Mouse (Mus musculus): Measurements from ENCODE around the gene Gpr152. TPM values are rescaled to one million over a fixed set of nuclear protein-coding genes. Genes with fewer than 3 reads are reported as not detected.

Gpr152 gene
- polyA plus RNA-seq, 1 experiment from 2014 or later = not detected

DNA sequence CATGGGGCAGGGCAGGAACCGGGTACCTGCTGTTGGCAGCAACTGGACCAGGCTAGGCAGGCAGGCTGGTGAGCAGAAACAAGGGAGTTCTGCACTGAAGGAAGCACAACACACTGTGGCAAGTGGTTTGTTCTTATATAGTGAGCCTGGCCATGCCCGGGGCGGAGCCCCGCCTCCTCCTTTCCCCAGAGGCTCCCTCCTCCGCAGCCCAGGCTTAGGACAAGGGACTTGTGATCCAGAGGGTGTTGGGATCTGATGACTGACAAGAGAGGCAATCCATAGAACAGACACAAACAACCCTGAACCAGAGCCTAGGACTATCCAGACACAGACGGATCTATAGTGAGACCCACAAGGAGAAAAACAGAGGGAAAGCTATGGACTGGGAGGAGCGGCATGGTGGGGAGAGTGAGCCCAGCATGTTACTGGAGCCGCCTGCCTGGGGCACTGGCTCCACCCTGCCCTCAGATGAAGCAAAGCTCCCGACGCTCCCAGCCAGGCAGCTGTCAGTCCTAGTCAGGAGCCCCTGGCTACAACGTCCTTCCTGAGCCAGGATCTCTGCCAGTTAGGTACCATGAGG, 35.9 kb downstream of the Gpr152 start, which contains the start of gene Carns1:
Gene Carns1, minus strand, starts transcription at position 112 of the 580 bp plus-strand sequence.
- Histone ChIP-seq H3K4me3 (replicated peaks; ENCODE audit: low read length) (no peak within 1 kb of the TSS), H3K27ac (ENCODE audit: low read length) (no peak within 1 kb of the TSS), H3K9ac (replicated peaks; ENCODE audit: low read depth, low read length) (peak within 1 kb of the TSS; percentile 35), H3K4me1 (replicated peaks; ENCODE audit: control insufficient read depth, insufficient read depth, low read length) (peaks cover 8% of the 10 kb centered on the region; the same call in 1 of the 2 replicates), H3K4me2 (ENCODE audit: low read length) (no peak within 1 kb of the TSS), H3K36me3 (ENCODE audit: control insufficient read depth, insufficient read depth) (no peaks in the 10 kb centered on the region), H3K9me3 (ENCODE audit: control insufficient read depth, low read length) (no peaks in the 10 kb centered on the region), H3K27me3 (replicated peaks; ENCODE audit: control insufficient read depth, insufficient read depth, low read length) (no peaks in the 10 kb centered on the region)
- 3% methylated on average over 11 of the region's 11 CpGs for WGBS
- ATAC-seq = peak; percentile 30; the same call in 1 of the 2 replicates

GRCm38 (mm10) chr19:4180411-4180810, 40.8 kb downstream of the Gpr152 start:
- H3K4me3 ChIP-seq (replicated peaks; ENCODE audit: low read length) = no peak overlapping the region
- no peak overlapping the region for H3K9ac ChIP-seq (replicated peaks; ENCODE audit: low read depth, low read length)
- H3K27me3 ChIP-seq (replicated peaks; ENCODE audit: control insufficient read depth, insufficient read depth, low read length) = no peaks in the 10 kb centered on the region
- no peaks in the 10 kb centered on the region for H3K9me3 ChIP-seq (ENCODE audit: control insufficient read depth, low read length)
- H3K36me3 ChIP-seq (ENCODE audit: control insufficient read depth, insufficient read depth) = no peaks in the 10 kb centered on the region
- no peak overlapping the region for H3K27ac ChIP-seq (ENCODE audit: low read length)
- no peak overlapping the region for H3K4me2 ChIP-seq (ENCODE audit: low read length)
- no peak for ATAC-seq
- peaks cover 10% of the 10 kb centered on the region for H3K4me1 ChIP-seq (replicated peaks; ENCODE audit: control insufficient read depth, insufficient read depth, low read length)
- WGBS = 88% methylated on average over 7 of the region's 7 CpGs

GRCm38 (mm10) chr19:4181892-4182291, 42.3 kb downstream of the Gpr152 start:
- Histone ChIP-seq H3K9me3 (ENCODE audit: control insufficient read depth, low read length) (no peaks in the 10 kb centered on the region), H3K27ac (ENCODE audit: low read length) (no peak overlapping the region), H3K4me1 (replicated peaks; ENCODE audit: control insufficient read depth, insufficient read depth, low read length) (peaks cover 6% of the 10 kb centered on the region), H3K4me3 (replicated peaks; ENCODE audit: low read length) (no peak overlapping the region), H3K27me3 (replicated peaks; ENCODE audit: control insufficient read depth, insufficient read depth, low read length) (no peaks in the 10 kb centered on the region), H3K4me2 (ENCODE audit: low read length) (no peak overlapping the region), H3K9ac (replicated peaks; ENCODE audit: low read depth, low read length) (no peak overlapping the region), H3K36me3 (ENCODE audit: control insufficient read depth, insufficient read depth) (no peaks in the 10 kb centered on the region)
- WGBS = 49% methylated on average over 3 of the region's 3 CpGs
- ATAC-seq = peak; percentile 74

DNA sequence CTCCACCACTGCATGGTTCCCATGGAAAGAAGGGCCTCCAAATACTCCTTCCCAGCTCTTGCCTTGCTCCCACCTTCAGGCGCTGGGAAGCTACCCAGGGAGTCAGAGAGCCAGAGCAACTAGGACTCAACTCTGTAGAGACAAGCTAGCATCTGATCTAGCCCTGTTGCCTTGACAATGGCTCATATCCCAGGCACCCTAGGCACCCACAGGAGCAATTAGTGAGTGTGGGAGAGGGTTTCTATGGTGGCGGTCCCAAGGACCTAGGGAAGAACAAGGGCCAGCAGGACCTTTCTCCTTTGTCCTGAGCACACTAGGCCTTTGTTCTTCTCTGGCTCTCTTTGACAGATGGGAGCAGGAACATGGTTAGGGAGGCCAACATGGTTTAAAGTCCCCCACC, 44.1 kb downstream of the Gpr152 start:
- H3K36me3 ChIP-seq (ENCODE audit: control insufficient read depth, insufficient read depth) = no peaks in the 10 kb centered on the region
- H3K27me3 ChIP-seq (replicated peaks; ENCODE audit: control insufficient read depth, insufficient read depth, low read length) = no peaks in the 10 kb centered on the region
- 63% methylated on average over 2 of the region's 2 CpGs for WGBS
- no peak overlapping the region for H3K4me3 ChIP-seq (replicated peaks; ENCODE audit: low read length)
- H3K4me2 ChIP-seq (ENCODE audit: low read length) = no peak overlapping the region
- H3K4me1 ChIP-seq (replicated peaks; ENCODE audit: control insufficient read depth, insufficient read depth, low read length) = peaks cover 6% of the 10 kb centered on the region
- ATAC-seq = no peak
- H3K9me3 ChIP-seq (ENCODE audit: control insufficient read depth, low read length) = no peaks in the 10 kb centered on the region
- H3K9ac ChIP-seq (replicated peaks; ENCODE audit: low read depth, low read length) = no peak overlapping the region
- no peak overlapping the region for H3K27ac ChIP-seq (ENCODE audit: low read length)

DNA sequence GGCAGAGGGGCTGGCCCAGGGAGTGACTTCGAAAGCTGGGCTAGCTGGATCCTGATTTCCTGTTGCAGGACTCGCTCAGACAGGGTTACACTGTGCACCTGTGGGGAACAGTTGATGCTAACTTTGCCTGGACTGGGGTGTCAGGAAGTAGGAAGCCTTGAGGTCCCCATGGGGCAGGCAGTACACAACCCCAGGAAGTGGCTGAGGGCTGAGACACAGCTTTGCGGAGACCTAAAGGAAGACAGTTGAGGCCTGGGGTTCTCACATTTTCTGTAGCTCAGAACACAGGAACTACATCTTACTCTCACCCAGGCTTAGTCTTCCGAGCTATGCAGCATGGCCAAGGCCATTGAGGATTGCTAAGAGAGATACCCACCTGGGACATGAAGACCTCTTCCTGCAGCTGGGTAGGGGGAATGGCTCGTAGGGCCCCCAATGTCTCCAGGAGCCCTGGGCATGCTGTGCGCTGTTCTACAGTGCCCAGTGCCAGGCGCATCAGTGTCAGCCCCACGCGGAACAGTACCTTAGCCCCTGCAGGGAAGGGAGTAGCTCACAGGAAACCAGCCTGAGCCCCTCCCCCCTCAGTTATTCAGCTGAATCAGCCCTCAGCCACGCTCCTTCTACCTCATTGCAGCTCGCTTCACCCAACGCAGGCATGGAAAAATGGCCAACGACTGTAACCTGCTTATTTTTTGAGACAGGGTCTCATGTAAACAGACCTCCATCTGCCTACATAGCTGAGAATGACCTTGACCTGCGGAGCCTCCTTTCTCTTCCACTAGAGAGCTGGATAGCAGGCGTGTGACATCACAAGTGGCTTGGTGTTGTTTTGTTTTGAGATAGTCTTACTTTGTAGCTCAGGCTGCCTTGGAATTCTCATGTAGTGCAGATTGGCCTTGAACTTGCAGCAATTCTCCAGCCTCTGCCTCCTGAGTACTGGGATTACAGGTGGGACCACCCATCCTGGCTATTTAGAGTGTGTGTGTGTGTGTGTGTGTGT, 45.7 kb downstream of the Gpr152 start:
- Histone ChIP-seq H3K36me3 (ENCODE audit: control insufficient read depth, insufficient read depth) (no peaks in the 10 kb centered on the region), H3K9me3 (ENCODE audit: control insufficient read depth, low read length) (no peaks in the 10 kb centered on the region), H3K4me1 (replicated peaks; ENCODE audit: control insufficient read depth, insufficient read depth, low read length) (peaks cover 6% of the 10 kb centered on the region), H3K9ac (replicated peaks; ENCODE audit: low read depth, low read length) (no peak overlapping the region), H3K27me3 (replicated peaks; ENCODE audit: control insufficient read depth, insufficient read depth, low read length) (no peaks in the 10 kb centered on the region), H3K27ac (ENCODE audit: low read length) (no peak overlapping the region), H3K4me2 (ENCODE audit: low read length) (no peak overlapping the region), H3K4me3 (replicated peaks; ENCODE audit: low read length) (no peak overlapping the region)
- 62% methylated on average over 15 of the region's 15 CpGs for WGBS
- no peak for ATAC-seq

DNA sequence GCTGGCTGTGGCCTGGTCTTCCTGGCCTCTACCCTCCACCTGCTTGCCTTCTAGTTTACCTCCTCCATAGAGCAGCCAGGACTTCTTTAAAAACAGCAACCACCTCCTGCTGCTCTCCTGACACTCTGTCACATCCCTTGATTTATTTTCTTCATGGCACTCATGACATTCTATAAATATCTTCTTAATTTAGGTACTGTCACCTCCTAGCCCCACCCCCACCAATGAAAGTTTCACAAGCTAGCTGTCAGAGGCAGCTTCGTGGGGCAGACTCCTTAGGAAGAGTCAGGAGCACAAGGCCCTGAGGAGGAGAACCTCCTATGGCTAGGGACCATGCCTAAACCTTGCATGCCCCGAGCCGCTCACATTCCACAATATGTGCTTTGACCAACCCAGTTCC, 47.7 kb downstream of the Gpr152 start:
- no peak overlapping the region for H3K4me2 ChIP-seq (ENCODE audit: low read length)
- H3K4me1 ChIP-seq (replicated peaks; ENCODE audit: control insufficient read depth, insufficient read depth, low read length) = peaks cover 3% of the 10 kb centered on the region; the same call in 1 of the 2 replicates
- H3K27ac ChIP-seq (ENCODE audit: low read length) = no peak overlapping the region
- WGBS = 80% methylated on average over 3 of the region's 3 CpGs
- no peaks in the 10 kb centered on the region for H3K9me3 ChIP-seq (ENCODE audit: control insufficient read depth, low read length)
- H3K4me3 ChIP-seq (replicated peaks; ENCODE audit: low read length) = no peak overlapping the region
- ATAC-seq = no peak
- H3K9ac ChIP-seq (replicated peaks; ENCODE audit: low read depth, low read length) = no peak overlapping the region
- H3K27me3 ChIP-seq (replicated peaks; ENCODE audit: control insufficient read depth, insufficient read depth, low read length) = no peaks in the 10 kb centered on the region
- H3K36me3 ChIP-seq (ENCODE audit: control insufficient read depth, insufficient read depth) = no peaks in the 10 kb centered on the region

GRCm38 (mm10) chr19:4189051-4189620, 49.5 kb downstream of the Gpr152 start:
- no peak for ATAC-seq
- no peak overlapping the region for H3K27ac ChIP-seq (ENCODE audit: low read length)
- no peak overlapping the region for H3K4me3 ChIP-seq (replicated peaks; ENCODE audit: low read length)
- no peaks in the 10 kb centered on the region for H3K9me3 ChIP-seq (ENCODE audit: control insufficient read depth, low read length)
- H3K9ac ChIP-seq (replicated peaks; ENCODE audit: low read depth, low read length) = no peak overlapping the region
- no peak overlapping the region for H3K4me2 ChIP-seq (ENCODE audit: low read length)
- peaks cover 18% of the 10 kb centered on the region for H3K4me1 ChIP-seq (replicated peaks; ENCODE audit: control insufficient read depth, insufficient read depth, low read length)
- 86% methylated on average over 12 of the region's 12 CpGs for WGBS
- peaks cover 2% of the 10 kb centered on the region; the same call in 1 of the 2 replicates for H3K36me3 ChIP-seq (ENCODE audit: control insufficient read depth, insufficient read depth)
- no peaks in the 10 kb centered on the region for H3K27me3 ChIP-seq (replicated peaks; ENCODE audit: control insufficient read depth, insufficient read depth, low read length)

GRCm38 (mm10) chr19:4190831-4191334, 51.3 kb downstream of the Gpr152 start, which contains the start of gene Tbc1d10c:
Tbc1d10c (minus strand) TSS chr19:4191284.
- 78% methylated on average over 4 of the region's 4 CpGs for WGBS
- peak within 1 kb of the TSS; percentile 84 for H3K27ac ChIP-seq (ENCODE audit: low read length)
- ATAC-seq = no peak

More at GRCm38 (mm10) chr19:4190831-4191334, 51.3 kb downstream of the Gpr152 start, which contains the start of gene Tbc1d10c:
- H3K4me2 ChIP-seq (ENCODE audit: low read length) = peak within 1 kb of the TSS; percentile 97
- no peaks in the 10 kb centered on the region for H3K27me3 ChIP-seq (replicated peaks; ENCODE audit: control insufficient read depth, insufficient read depth, low read length)
- peak within 1 kb of the TSS; percentile 91 for H3K9ac ChIP-seq (replicated peaks; ENCODE audit: low read depth, low read length)
- H3K36me3 ChIP-seq (ENCODE audit: control insufficient read depth, insufficient read depth) = peaks cover 10% of the 10 kb centered on the region
- peaks cover 23% of the 10 kb centered on the region for H3K4me1 ChIP-seq (replicated peaks; ENCODE audit: control insufficient read depth, insufficient read depth, low read length)
- H3K9me3 ChIP-seq (ENCODE audit: control insufficient read depth, low read length) = no peaks in the 10 kb centered on the region
- H3K4me3 ChIP-seq (replicated peaks; ENCODE audit: low read length) = peak within 1 kb of the TSS; percentile 67
